Mouse (Mus musculus): ENCODE results near the gene Mfsd10. TPM values are rescaled to one million over a fixed set of nuclear protein-coding genes. Genes with fewer than 3 reads are reported as not detected.

Gene Mfsd10
- polyA plus RNA-seq, 1 experiment from 2014 or later = 109 TPM

DNA sequence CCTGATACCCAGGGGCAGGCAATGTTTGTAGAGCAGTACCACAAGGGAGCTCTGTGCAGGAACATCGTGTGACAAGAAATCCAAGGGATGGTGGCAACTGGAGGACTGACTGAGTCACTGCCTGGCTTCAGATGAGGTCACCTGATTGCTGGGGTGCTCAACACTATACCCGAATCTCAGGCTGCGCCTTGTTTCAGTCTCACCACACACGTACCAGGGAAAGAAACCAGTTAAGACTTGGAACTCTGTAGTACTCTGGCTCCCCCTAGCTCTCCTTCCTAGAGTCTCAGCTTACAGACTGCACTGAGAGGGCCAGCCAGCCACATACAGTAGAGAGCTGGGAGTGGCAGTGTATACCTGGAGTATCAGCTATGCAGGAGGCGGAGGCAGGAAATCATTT is 5.9 kb upstream of the Mfsd10 start:
- no peak overlapping the region for H3K4me2 ChIP-seq
- no peaks in the 10 kb centered on the region for H3K27me3 ChIP-seq
- no peak overlapping the region for H3K4me3 ChIP-seq
- 61% methylated on average over 5 of the region's 5 CpGs for WGBS
- H3K27ac ChIP-seq (replicated peaks) = no peak overlapping the region
- no peaks in the 10 kb centered on the region for H3K9me3 ChIP-seq
- H3K36me3 ChIP-seq = peaks cover 86% of the 10 kb centered on the region
- peak; percentile 68; the same call in 1 of the 2 replicates for ATAC-seq (ENCODE audit: low FRiP score, low read depth)
- no peaks in the 10 kb centered on the region for H3K4me1 ChIP-seq (replicated peaks)
- H3K9ac ChIP-seq = no peak overlapping the region

DNA sequence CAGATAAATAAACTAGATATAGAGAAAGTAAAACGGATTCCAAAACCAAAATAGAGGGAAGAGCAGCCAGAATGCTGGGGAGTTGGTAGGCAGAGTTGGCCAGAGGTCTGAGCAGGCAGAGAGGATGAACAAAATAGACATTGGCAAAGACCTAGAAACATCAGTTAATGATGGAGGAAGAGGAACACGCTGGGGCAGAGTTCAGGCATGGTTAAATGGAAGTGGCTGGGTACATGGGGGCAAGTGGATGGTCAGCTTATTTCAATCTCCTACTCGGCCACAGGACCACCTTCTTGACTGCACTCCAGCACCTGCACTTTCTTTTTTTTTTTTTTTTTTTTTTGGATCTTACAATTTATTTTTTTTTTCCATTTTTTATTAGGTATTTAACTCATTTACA is 5.0 kb upstream of the Mfsd10 start:
- no peak overlapping the region for H3K4me2 ChIP-seq
- WGBS = 86% methylated on average over 3 of the region's 3 CpGs
- H3K27ac ChIP-seq (replicated peaks) = no peak overlapping the region
- H3K4me1 ChIP-seq (replicated peaks) = peaks cover 7% of the 10 kb centered on the region; the same call in 1 of the 2 replicates
- no peak overlapping the region for H3K9ac ChIP-seq
- no peak for ATAC-seq (ENCODE audit: low FRiP score, low read depth)
- peaks cover 77% of the 10 kb centered on the region for H3K36me3 ChIP-seq
- no peaks in the 10 kb centered on the region for H3K9me3 ChIP-seq
- no peaks in the 10 kb centered on the region for H3K27me3 ChIP-seq
- H3K4me3 ChIP-seq = no peak overlapping the region

DNA sequence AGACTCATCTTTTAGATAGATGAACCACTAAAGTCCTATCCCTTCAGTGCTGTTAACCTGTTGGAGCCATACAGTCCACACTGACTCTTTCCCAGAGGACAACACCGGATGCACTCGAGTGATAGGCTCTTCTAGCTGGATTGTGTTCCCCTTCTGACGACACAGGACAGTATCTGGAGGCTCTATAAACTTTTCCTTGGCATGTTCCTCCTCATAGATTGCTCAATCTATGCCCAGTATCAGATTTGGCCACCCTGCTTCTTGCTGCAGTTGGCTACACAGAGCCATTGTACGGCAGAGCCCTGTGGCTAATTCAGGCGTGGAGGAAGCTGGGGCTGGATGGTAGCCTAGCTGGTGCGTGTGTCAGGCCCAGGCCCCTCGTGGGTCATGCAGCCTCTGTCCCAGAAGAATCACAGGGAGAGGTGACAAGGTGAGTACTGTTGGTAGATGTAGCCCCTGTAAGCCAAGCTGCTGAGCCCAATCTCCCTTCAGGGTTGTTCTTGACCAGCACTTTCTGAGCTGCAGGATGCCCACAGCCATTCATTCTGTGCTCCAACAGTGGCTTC is 662 bp upstream of the Mfsd10 start:
- Histone ChIP-seq H3K4me2 (peak overlapping the region; percentile 77), H3K4me3 (peak overlapping the region; percentile 51; the same call in 1 of the 2 replicates), H3K9ac (no peak overlapping the region), H3K4me1 (replicated peaks) (peaks cover 21% of the 10 kb centered on the region), H3K27me3 (no peaks in the 10 kb centered on the region), H3K27ac (replicated peaks) (peak overlapping the region; percentile 89; the same call in 1 of the 2 replicates), H3K9me3 (no peaks in the 10 kb centered on the region), H3K36me3 (peaks cover 61% of the 10 kb centered on the region)
- ATAC-seq (ENCODE audit: low FRiP score, low read depth) = no peak
- WGBS = 85% methylated on average over 7 of the region's 7 CpGs

DNA sequence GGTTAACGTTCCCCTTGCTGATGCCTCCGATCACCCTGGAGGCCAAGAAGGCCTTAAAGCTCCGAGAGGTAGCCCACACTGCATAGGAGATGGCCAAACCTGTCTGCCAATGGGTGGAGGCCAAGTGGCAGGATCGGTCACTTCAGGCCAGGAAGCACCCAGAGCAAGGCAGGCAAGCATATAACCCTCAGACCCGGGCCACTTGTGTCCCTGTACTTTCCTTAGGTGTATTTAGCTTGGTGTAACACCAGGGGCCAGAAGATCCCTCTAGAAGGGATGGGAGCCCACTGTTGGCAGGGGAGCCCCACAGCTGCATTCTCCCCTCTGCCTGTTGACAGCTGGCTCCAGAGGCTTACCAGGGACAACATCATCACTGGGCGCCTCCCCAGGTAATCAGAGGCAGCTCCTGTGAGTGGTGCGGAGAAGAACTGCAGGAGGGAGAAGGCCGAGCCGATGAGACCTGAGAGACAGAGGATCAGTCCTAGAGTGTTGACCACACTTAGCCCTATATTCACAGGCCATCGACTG is 1.3 kb downstream of the Mfsd10 start:
- H3K9ac ChIP-seq = peak overlapping the region; percentile 14; the same call in 1 of the 2 replicates
- peak overlapping the region; percentile 77 for H3K4me2 ChIP-seq
- H3K4me1 ChIP-seq (replicated peaks) = peaks cover 21% of the 10 kb centered on the region
- no peaks in the 10 kb centered on the region for H3K27me3 ChIP-seq
- peak overlapping the region; percentile 89 for H3K27ac ChIP-seq (replicated peaks)
- WGBS = 67% methylated on average over 10 of the region's 10 CpGs
- peaks cover 67% of the 10 kb centered on the region for H3K36me3 ChIP-seq
- H3K4me3 ChIP-seq = peak overlapping the region; percentile 51
- ATAC-seq (ENCODE audit: low FRiP score, low read depth) = no peak
- H3K9me3 ChIP-seq = no peaks in the 10 kb centered on the region

DNA sequence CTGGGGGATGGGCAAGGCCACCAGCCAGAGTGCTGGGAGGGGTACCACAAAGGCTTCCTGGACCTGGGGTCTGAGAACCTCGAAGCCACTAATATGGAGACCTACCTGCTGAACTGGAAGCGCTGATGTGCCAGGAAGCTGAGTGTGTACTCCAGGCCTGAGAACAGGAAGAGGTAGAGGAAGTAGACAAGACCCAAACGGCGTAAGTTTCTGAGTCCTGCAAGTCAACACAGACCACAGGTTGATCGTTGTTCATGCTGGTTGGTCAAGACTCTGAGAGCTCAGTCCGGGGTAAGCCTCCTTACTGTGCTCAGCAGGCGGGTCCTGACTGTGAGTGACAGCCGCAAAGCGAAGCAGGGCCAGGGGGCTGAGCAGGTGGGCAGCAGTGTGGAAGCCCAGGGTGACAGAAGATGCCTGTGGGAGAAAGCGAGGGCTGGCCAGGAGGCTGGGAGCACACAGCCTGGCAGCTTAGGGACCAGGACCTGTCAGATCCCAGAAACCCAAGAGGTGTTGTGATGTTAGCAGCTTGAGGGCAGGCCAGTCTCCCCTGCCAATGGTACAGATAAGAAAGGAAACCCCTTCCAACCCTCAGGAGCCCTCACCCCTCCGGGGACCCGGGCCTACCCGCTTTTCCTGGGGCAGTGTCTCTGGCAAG is 2.1 kb downstream of the Mfsd10 start:
- WGBS = 91% methylated on average over 13 of the region's 13 CpGs
- H3K9me3 ChIP-seq = no peaks in the 10 kb centered on the region
- H3K4me2 ChIP-seq = no peak overlapping the region
- peaks cover 21% of the 10 kb centered on the region for H3K4me1 ChIP-seq (replicated peaks)
- no peak overlapping the region for H3K9ac ChIP-seq
- H3K4me3 ChIP-seq = no peak overlapping the region
- H3K27me3 ChIP-seq = no peaks in the 10 kb centered on the region
- peaks cover 67% of the 10 kb centered on the region for H3K36me3 ChIP-seq
- ATAC-seq (ENCODE audit: low FRiP score, low read depth) = no peak
- no peak overlapping the region for H3K27ac ChIP-seq (replicated peaks)

DNA sequence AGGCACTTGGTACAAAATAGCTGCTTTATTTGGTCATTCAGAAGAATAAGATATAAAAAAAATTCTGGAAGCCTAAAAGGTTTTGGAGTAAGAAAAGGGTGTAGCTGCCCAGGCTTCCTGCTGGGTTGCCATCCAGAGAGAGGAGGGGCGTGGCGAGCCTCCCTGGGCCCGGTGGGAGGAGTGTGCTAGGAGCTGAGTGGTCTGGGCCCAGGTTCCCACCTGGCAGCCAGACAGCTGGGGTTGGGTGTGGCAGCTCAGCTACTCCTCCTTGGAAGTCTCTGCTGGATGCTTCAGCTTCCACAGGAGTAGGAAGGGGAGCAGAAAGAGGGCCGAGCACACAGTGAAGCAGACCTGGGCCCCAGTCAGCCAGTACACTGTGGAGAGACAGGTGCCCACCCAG is 3.4 kb downstream of the Mfsd10 start:
- Histone ChIP-seq H3K4me2 (no peak overlapping the region), H3K4me1 (replicated peaks) (peaks cover 21% of the 10 kb centered on the region), H3K27me3 (no peaks in the 10 kb centered on the region), H3K4me3 (no peak overlapping the region), H3K9me3 (no peaks in the 10 kb centered on the region), H3K27ac (replicated peaks) (no peak overlapping the region), H3K9ac (no peak overlapping the region), H3K36me3 (peaks cover 68% of the 10 kb centered on the region)
- ATAC-seq (ENCODE audit: low FRiP score, low read depth) = no peak
- 76% methylated on average over 4 of the region's 4 CpGs for WGBS

DNA sequence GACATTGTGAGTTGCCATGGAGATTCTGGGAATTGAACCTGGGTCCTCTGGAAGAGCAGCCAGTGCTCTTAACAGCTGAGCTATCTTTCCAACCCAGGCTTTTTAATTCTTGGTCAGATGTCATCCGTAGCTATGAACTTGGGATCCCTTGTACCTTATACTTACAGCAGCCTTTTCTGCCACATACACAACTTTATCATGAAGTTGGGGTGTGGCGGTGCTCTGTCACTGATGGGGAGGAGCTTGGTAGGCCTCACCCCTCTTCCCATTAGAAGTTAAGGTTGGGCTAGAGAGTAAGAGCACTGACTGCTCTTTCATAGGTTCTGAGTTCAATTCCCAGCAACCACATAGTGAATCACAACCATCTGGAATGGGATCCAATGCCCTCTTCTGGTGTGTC is 4.0 kb downstream of the Mfsd10 start:
- no peak for ATAC-seq (ENCODE audit: low FRiP score, low read depth)
- WGBS = 94% methylated on average over 2 of the region's 2 CpGs
- H3K36me3 ChIP-seq = peaks cover 68% of the 10 kb centered on the region

DNA sequence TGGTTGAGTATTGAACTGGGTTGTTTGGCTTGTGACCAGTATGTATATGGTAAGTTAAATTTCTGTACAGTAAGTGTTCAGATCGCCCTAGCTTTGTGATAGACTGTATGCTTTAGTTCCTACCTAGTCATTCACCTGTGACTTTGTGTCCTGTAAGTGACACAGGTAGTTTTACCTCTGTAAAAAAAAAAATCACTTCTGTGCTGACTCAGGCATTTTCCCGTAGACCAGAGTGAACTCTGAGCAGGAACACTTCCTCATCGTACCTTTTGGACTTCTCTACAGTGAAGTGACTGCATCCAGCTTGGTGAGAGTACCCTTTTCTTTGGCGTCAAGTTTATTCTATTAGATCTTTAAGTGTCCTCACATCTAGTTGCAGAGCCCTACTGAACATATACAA is 27.0 kb downstream of the Mfsd10 start:
- Histone ChIP-seq H3K27ac (replicated peaks) (no peak overlapping the region), H3K9me3 (no peaks in the 10 kb centered on the region), H3K4me2 (no peak overlapping the region), H3K4me3 (no peak overlapping the region), H3K4me1 (replicated peaks) (no peaks in the 10 kb centered on the region), H3K36me3 (peaks cover 81% of the 10 kb centered on the region), H3K27me3 (no peaks in the 10 kb centered on the region), H3K9ac (no peak overlapping the region)
- ATAC-seq (ENCODE audit: low FRiP score, low read depth) = no peak
- 90% methylated on average over 4 of the region's 4 CpGs for WGBS

More for the DNA sequence above, 4.0 kb downstream of the Mfsd10 start:
- H3K27ac ChIP-seq (replicated peaks) = no peak overlapping the region
- no peak overlapping the region for H3K4me3 ChIP-seq
- H3K9me3 ChIP-seq = no peaks in the 10 kb centered on the region
- H3K9ac ChIP-seq = no peak overlapping the region
- peaks cover 21% of the 10 kb centered on the region for H3K4me1 ChIP-seq (replicated peaks)
- H3K4me2 ChIP-seq = no peak overlapping the region
- H3K27me3 ChIP-seq = no peaks in the 10 kb centered on the region

DNA sequence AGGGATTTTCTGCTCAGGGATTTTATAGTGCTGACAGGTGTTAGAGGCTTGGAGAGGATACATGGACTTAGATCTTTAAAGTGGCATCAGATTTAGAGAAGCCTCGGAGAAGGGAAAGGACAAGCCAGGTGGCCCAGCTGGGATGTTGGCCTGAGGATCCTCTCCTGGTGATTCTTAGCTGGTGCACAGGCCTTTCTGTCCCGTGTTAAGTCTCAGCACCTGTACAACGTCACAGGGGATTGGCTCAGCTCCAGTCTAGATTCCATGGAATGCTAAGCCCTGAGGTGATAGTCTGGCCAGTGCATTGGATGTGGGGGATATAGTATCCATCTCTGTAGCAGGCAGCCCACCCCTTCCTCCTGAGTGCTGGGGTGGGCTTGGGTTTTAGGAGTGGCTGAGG is 28.8 kb downstream of the Mfsd10 start:
- ATAC-seq (ENCODE audit: low FRiP score, low read depth) = no peak
- no peaks in the 10 kb centered on the region for H3K4me1 ChIP-seq (replicated peaks)
- H3K4me3 ChIP-seq = no peak overlapping the region
- H3K9me3 ChIP-seq = no peaks in the 10 kb centered on the region
- no peaks in the 10 kb centered on the region for H3K27me3 ChIP-seq
- no peak overlapping the region for H3K4me2 ChIP-seq
- 86% methylated on average over 3 of the region's 3 CpGs for WGBS
- peaks cover 72% of the 10 kb centered on the region for H3K36me3 ChIP-seq
- no peak overlapping the region for H3K9ac ChIP-seq
- no peak overlapping the region for H3K27ac ChIP-seq (replicated peaks)

DNA sequence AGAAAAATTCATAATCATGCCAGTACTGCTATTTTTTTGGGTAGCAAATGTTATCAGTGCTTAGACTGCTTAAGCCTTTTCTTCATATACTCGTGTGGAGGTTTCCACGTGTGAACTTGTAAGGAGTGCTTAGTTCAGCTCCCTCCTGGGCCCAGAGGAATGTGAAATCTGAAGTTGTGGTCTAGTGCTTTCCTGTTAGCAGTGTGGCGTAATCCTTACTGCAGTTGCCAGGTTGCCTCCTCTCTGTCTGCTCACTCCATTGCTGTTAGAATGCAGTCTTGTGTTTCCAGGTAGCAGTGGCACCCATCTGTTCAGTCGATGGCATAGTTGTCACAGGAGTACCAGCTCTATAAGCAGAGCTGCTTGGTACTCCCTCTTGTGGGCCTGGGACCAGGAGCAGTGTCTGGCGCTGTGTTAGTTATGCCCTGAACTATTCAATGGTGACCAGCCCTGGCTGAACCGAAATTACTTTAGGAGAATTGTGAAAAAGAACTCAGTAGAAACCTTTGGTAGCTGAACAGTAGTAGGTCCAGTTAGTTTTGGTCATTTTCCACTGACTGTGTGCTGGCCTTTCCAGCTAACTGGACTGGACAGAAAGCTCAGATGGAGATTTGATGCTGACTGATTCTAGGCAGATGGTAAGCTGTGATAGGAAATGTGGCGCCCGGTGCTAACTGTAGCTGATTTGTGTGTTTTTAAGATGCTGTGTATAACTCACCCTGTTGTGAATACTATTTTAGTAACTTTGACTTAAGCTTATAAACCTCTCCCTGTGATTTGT is 29.7 kb downstream of the Mfsd10 start:
- Histone ChIP-seq H3K4me1 (replicated peaks) (no peaks in the 10 kb centered on the region), H3K27ac (replicated peaks) (no peak overlapping the region), H3K4me2 (no peak overlapping the region), H3K4me3 (no peak overlapping the region), H3K36me3 (peaks cover 70% of the 10 kb centered on the region), H3K9ac (no peak overlapping the region), H3K27me3 (no peaks in the 10 kb centered on the region), H3K9me3 (no peaks in the 10 kb centered on the region)
- WGBS = 89% methylated on average over 8 of the region's 8 CpGs
- ATAC-seq (ENCODE audit: low FRiP score, low read depth) = no peak

DNA sequence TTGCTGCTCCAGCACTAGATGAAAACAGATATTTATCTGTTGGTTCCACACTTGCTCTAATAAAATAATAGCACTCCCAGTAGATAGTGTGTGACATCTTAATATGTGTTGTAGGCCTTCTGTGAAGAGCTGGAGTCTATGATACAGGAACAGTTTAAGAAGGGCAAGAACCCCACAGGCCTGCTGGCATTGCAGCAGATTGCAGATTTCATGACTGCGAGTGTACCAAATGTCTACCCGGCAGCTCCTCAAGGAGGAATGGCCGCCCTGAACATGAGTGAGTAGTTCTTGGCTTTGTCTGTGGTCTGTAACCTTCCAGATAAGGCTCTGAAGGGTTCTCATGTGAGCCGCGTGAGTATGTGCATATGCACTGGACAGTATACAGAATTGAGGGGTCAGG is 32.4 kb downstream of the Mfsd10 start:
- H3K4me2 ChIP-seq = no peak overlapping the region
- H3K27me3 ChIP-seq = no peaks in the 10 kb centered on the region
- H3K9ac ChIP-seq = no peak overlapping the region
- H3K4me3 ChIP-seq = no peak overlapping the region
- H3K36me3 ChIP-seq = peaks cover 61% of the 10 kb centered on the region
- ATAC-seq (ENCODE audit: low FRiP score, low read depth) = no peak
- WGBS = 91% methylated on average over 5 of the region's 5 CpGs
- no peaks in the 10 kb centered on the region for H3K9me3 ChIP-seq
- no peaks in the 10 kb centered on the region for H3K4me1 ChIP-seq (replicated peaks)
- no peak overlapping the region for H3K27ac ChIP-seq (replicated peaks)

DNA sequence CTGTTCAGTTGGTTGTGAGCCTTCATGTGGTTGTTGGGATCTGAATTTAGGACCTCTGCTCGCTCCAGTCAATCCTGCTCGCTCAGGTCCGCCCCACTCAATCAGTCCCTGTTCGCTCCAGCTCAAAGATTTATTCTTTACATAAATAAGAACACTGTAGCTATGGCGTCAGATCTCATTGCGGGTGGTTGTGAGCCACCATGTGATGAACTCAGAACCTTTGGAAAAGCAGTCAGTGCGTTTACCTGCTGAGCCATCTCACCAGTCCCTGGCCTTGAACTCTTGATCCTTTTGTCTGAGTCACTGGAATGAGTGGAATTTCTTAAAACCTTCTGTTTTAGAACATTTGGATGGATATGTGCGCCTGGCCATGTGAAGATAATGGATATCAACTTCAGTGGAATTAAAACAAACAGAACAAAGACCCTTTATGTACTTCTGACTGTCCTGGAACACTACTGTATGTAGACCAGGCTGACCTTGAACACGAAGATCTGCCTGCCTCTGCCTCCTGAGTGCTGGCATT is 43.7 kb downstream of the Mfsd10 start:
- WGBS = 95% methylated on average over 9 of the region's 9 CpGs
- no peak for ATAC-seq (ENCODE audit: low FRiP score, low read depth)

More for the DNA sequence above, 43.7 kb downstream of the Mfsd10 start:
- H3K27me3 ChIP-seq = no peaks in the 10 kb centered on the region
- no peaks in the 10 kb centered on the region for H3K9me3 ChIP-seq
- H3K36me3 ChIP-seq = no peaks in the 10 kb centered on the region
- H3K27ac ChIP-seq (replicated peaks) = no peak overlapping the region
- no peak overlapping the region for H3K4me3 ChIP-seq
- peaks cover 19% of the 10 kb centered on the region for H3K4me1 ChIP-seq (replicated peaks)
- H3K9ac ChIP-seq = no peak overlapping the region
- H3K4me2 ChIP-seq = no peak overlapping the region

Data from hindbrain, embryonic 15.5 days (tissue).